In the genomic region with DNA sequence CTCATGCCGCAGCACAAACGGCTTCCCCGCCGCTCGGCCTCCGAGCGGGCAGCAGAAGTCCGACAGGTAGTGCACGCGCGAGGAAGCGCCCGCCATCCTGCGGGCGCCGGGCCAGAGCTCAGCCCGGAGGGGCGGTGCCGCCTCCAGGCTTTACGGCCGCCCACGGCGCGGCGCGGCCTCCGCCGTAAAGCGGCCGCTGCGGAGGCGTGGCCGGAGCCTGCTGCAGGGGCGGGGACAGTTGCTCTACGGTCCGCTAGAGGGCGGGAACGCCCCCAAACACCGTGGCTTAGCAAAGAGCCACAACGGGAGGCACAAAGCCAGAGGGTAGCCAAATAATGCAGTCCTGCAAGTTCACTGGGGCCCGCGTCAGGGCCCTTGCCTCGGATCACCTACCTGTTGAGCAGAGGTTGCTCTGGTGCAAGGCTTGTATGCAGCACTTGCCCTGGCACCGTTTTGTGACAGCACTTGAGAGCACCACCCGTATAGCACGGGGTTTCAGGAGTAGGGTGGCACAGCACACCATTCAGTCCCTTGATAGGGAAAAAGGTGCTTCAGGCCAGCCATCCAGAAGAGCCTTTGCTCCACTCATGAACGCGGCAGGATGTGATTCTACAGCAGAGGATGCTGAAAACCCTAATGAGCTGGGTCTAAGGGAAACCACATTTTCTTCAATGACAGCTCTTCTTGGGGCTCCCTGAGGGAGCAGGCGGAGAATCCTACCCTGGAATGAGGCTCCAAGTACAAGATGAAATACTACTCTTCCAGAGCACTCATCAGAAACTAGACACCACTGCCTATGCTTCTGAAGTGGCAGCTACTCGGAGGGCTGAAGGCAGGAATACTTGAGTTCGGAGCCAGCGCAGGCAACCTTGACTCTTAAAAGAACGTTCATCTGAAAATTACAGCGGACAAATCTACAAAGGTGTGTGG, we compare ENCODE assay signal across 1 mouse cellular context.
TF ChIP-seq lines count a peak whose summit lies in the region.

Gene Faap100, minus strand, starts transcription at position 154 of the 930 bp plus-strand sequence.

TF ChIP-seq in myocyte, 11 proteins besides CTCF, POLR2A, EP300 and RAD21 (continued from another document):
- TF ChIP-seq MYOG (IDR thresholded peaks at IDR 0.05; ENCODE audit: control insufficient read depth in 1 of 3, insufficient read depth in 1 of 3, insufficient read length in 2 of 3, low read depth in 2 of 3) (peak in 1 of 3 experiments; percentile 48), TCF3 (IDR thresholded peaks at IDR 0.05; ENCODE audit: insufficient read length, low read depth) (no peak), SRF (IDR thresholded peaks at IDR 0.05; ENCODE audit: control insufficient read depth, insufficient read length, low read depth) (no peak), MAX (IDR thresholded peaks at IDR 0.05; ENCODE audit: low read depth) (no peak), POLR2AphosphoS2 (IDR thresholded peaks at IDR 0.05; ENCODE audit: insufficient read length, low read depth) (peak; percentile 80), E2F4 (IDR thresholded peaks at IDR 0.05; ENCODE audit: insufficient read depth) (peak; percentile 29)
